Mouse (Mus musculus) liver, embryonic 11.5 days (tissue): ENCODE measurements around the gene Ccdc33. TPM values are rescaled to one million over a fixed set of nuclear protein-coding genes. Genes with fewer than 3 reads are reported as not detected.

ENCODE experiments used
- ATAC-seq: fragments of 200-750 bp; cut with Nextera tagmentation; replicated peaks from 2 replicates; pipeline ENCODE4 v1.8.0; 2017; ENCODE audit warnings: moderate number of reproducible peaks, mild to moderate bottlenecking, moderate TSS enrichment, moderate library complexity; ENCODE audit not compliant: low FRiP score
- DNase-seq: peaks from one replicate; pipeline ENCODE4 v3.0.0-alpha.2; 2017; ENCODE audit warnings: low spot score
- H3K27ac ChIP-seq: fragments of 300-500 bp; sonication (generic); 2 replicates; pipeline ENCODE4 v1.5.1; 2014; ENCODE audit warnings: mild to moderate bottlenecking, low read depth, low read length, control low read depth
- H3K27me3 ChIP-seq: fragments of 300-500 bp; sonication (generic); replicated peaks from 2 replicates; pipeline ENCODE4 v1.6.1; 2014; ENCODE audit warnings: low read length, mixed read lengths; ENCODE audit not compliant: control insufficient read depth, insufficient read depth
- H3K36me3 ChIP-seq: fragments of 300-500 bp; sonication (generic); 2 replicates; pipeline ENCODE4 v1.6.1; 2014; ENCODE audit warnings: mild to moderate bottlenecking, low read length, moderate library complexity, mixed read lengths; ENCODE audit not compliant: control insufficient read depth, insufficient read depth
- H3K4me1 ChIP-seq: fragments of 300-500 bp; sonication (generic); replicated peaks from 2 replicates; pipeline ENCODE4 v1.6.1; 2014; ENCODE audit warnings: low read length, mixed read lengths; ENCODE audit not compliant: control insufficient read depth, insufficient read depth
- H3K4me2 ChIP-seq: fragments of 300-500 bp; sonication (generic); 2 replicates; pipeline ENCODE4 v1.6.1; 2014; ENCODE audit warnings: mild to moderate bottlenecking, control low read depth, moderate library complexity
- H3K4me3 ChIP-seq: fragments of 300-500 bp; sonication (generic); 2 replicates; pipeline ENCODE4 v1.5.1; 2014; ENCODE audit warnings: low read depth, low read length, control low read depth
- H3K9ac ChIP-seq: fragments of 300-500 bp; sonication (generic); 2 replicates; pipeline ENCODE4 v1.6.1; 2014; ENCODE audit warnings: low read depth, low read length, control low read depth
- H3K9me3 ChIP-seq: fragments of 300-500 bp; sonication (generic); 2 replicates; pipeline ENCODE4 v1.6.1; 2016; ENCODE audit warnings: low read length, inconsistent platforms, mixed read lengths; ENCODE audit not compliant: control insufficient read depth
- WGBS: fragments of 180-500 bp; shearing (Covaris S2); extraction: QIAGEN DNeasy Blood & Tissue Kit; methylation state at CpG from one replicate; pipeline ENCODE4 v1.1.7; 2014; 5-methylcytosine and 5-hydroxymethylcytosine counted together
- polyA plus RNA-seq: library from polyadenylated mRNA; unstranded; fragments of >200 nt; fragmentation: Nextera tagmentation; extraction: Ambion mirVana; gene quantifications from 2 replicates; pipeline ENCODE4 v1.2.1, GENCODE M21; 2014

Gene Ccdc33
- polyA plus RNA-seq, 1 experiment from 2014 or later = not detected

- Histone ChIP-seq H3K36me3 (no peaks in the 10 kb centered on the region), H3K9ac (no peak overlapping the region), H3K27me3 (no peaks in the 10 kb centered on the region), H3K4me1 (no peaks in the 10 kb centered on the region), H3K27ac (no peak overlapping the region), H3K9me3 (no peaks in the 10 kb centered on the region), H3K4me2 (no peak overlapping the region), H3K4me3 (no peak overlapping the region)
- WGBS = 56% methylated on average over 8 of the region's 8 CpGs
- ATAC-seq = no peak
- DNase-seq = no peak
Measured at GRCm38 (mm10) chr9:58014393-58015160, 104.0 kb downstream of the Ccdc33 start.

GRCm38 (mm10) chr9:58012935-58013334 lies 105.7 kb downstream of the Ccdc33 start:
- DNase-seq (no peak), ATAC-seq (no peak)
- H3K27ac ChIP-seq = no peak overlapping the region
- no peak overlapping the region for H3K4me2 ChIP-seq
- H3K27me3 ChIP-seq = no peaks in the 10 kb centered on the region
- 32% methylated on average over 2 of the region's 2 CpGs for WGBS
- H3K4me1 ChIP-seq = peaks cover 3% of the 10 kb centered on the region; the same call in 1 of the 2 replicates
- H3K9ac ChIP-seq = no peak overlapping the region
- H3K36me3 ChIP-seq = no peaks in the 10 kb centered on the region
- H3K4me3 ChIP-seq = no peak overlapping the region
- no peaks in the 10 kb centered on the region for H3K9me3 ChIP-seq

- Histone ChIP-seq H3K36me3 (no peaks in the 10 kb centered on the region), H3K9me3 (no peaks in the 10 kb centered on the region), H3K27ac (no peak overlapping the region), H3K4me2 (no peak overlapping the region), H3K9ac (no peak overlapping the region), H3K4me1 (peaks cover 3% of the 10 kb centered on the region; the same call in 1 of the 2 replicates), H3K27me3 (no peaks in the 10 kb centered on the region), H3K4me3 (no peak overlapping the region)
- 50% methylated on average over 2 of the region's 2 CpGs for WGBS
- ATAC-seq (no peak), DNase-seq (no peak)
Measured at GRCm38 (mm10) chr9:58012486-58012885, 106.1 kb downstream of the Ccdc33 start.

- Histone ChIP-seq H3K36me3 (no peaks in the 10 kb centered on the region), H3K9ac (no peak overlapping the region), H3K27me3 (no peaks in the 10 kb centered on the region), H3K4me3 (no peak overlapping the region), H3K27ac (no peak overlapping the region), H3K9me3 (no peaks in the 10 kb centered on the region), H3K4me1 (peaks cover 3% of the 10 kb centered on the region; the same call in 1 of the 2 replicates), H3K4me2 (no peak overlapping the region)
- DNase-seq (no peak), ATAC-seq (no peak)
- WGBS = 59% methylated on average over 8 of the region's 8 CpGs
Measured at GRCm38 (mm10) chr9:58011552-58011951, 107.1 kb downstream of the Ccdc33 start.

GRCm38 (mm10) chr9:58011027-58011426 lies 107.6 kb downstream of the Ccdc33 start:
- Histone ChIP-seq H3K9me3 (no peaks in the 10 kb centered on the region), H3K27ac (no peak overlapping the region), H3K4me1 (peaks cover 3% of the 10 kb centered on the region; the same call in 1 of the 2 replicates), H3K36me3 (no peaks in the 10 kb centered on the region), H3K4me2 (no peak overlapping the region), H3K9ac (no peak overlapping the region), H3K4me3 (no peak overlapping the region), H3K27me3 (no peaks in the 10 kb centered on the region)
- 34% methylated on average over 7 of the region's 7 CpGs for WGBS
- no peak for DNase-seq
- no peak for ATAC-seq

- H3K4me3 ChIP-seq = no peak overlapping the region
- H3K27ac ChIP-seq = no peak overlapping the region
- H3K27me3 ChIP-seq = no peaks in the 10 kb centered on the region
- no peaks in the 10 kb centered on the region for H3K36me3 ChIP-seq
- DNase-seq (no peak), ATAC-seq (no peak)
- no peak overlapping the region for H3K4me2 ChIP-seq
- peaks cover 3% of the 10 kb centered on the region; the same call in 1 of the 2 replicates for H3K4me1 ChIP-seq
- H3K9me3 ChIP-seq = no peaks in the 10 kb centered on the region
- no peak overlapping the region for H3K9ac ChIP-seq
- 39% methylated on average over 3 of the region's 3 CpGs for WGBS
Measured at GRCm38 (mm10) chr9:58009588-58009987, 109.0 kb downstream of the Ccdc33 start.

GRCm38 (mm10) chr9:58009015-58009362 lies 109.6 kb downstream of the Ccdc33 start:
- no peak overlapping the region for H3K4me2 ChIP-seq
- H3K36me3 ChIP-seq = no peaks in the 10 kb centered on the region
- ATAC-seq (no peak), DNase-seq (no peak)
- peaks cover 3% of the 10 kb centered on the region; the same call in 1 of the 2 replicates for H3K4me1 ChIP-seq
- no peak overlapping the region for H3K9ac ChIP-seq
- no peak overlapping the region for H3K4me3 ChIP-seq
- no peak overlapping the region for H3K27ac ChIP-seq
- H3K9me3 ChIP-seq = no peaks in the 10 kb centered on the region
- WGBS = 5% methylated on average over 6 of the region's 6 CpGs
- no peaks in the 10 kb centered on the region for H3K27me3 ChIP-seq

GRCm38 (mm10) chr9:58008336-58009014 lies 110.1 kb downstream of the Ccdc33 start:
- H3K27me3 ChIP-seq = no peaks in the 10 kb centered on the region
- no peaks in the 10 kb centered on the region for H3K9me3 ChIP-seq
- H3K36me3 ChIP-seq = no peaks in the 10 kb centered on the region
- ATAC-seq (no peak), DNase-seq (no peak)
- H3K9ac ChIP-seq = no peak overlapping the region
- H3K27ac ChIP-seq = no peak overlapping the region
- peaks cover 3% of the 10 kb centered on the region; the same call in 1 of the 2 replicates for H3K4me1 ChIP-seq
- WGBS = 65% methylated on average over 12 of the region's 12 CpGs
- no peak overlapping the region for H3K4me3 ChIP-seq
- H3K4me2 ChIP-seq = no peak overlapping the region
